Mouse (Mus musculus) adrenal gland, adult 18-20 months (tissue): ENCODE measurements around the gene Praf2. TPM values are rescaled to one million over a fixed set of nuclear protein-coding genes. Genes with fewer than 3 reads are reported as not detected.
A peak's percentile ranks its signal among the peaks of the same experiment; 100 is the strongest.
"Not testable (repeated sequence)": the region's sequence is repeated elsewhere in the genome, so short reads cannot be mapped to it uniquely, and the experiment has no call there.

ENCODE experiments used
- DNase-seq, 2 experiments: peaks; one replicate each; pipeline ENCODE4 v3.0.0; 2021 to 2022; ENCODE audit warnings: low spot score in 2 of 2
- long read RNA-seq, 2 experiments: library from polyadenylated mRNA; stranded (forward); transcript quantifications; one replicate each; pipeline ENCODE4 v2.0.0; 2021
- total RNA-seq, 2 experiments: library from RNA; stranded (reverse); gene quantifications; 1 replicate in 1 of 2; 2 replicates in 1 of 2; pipeline ENCODE4 v1.2.3; 2021

Praf2 gene
- total RNA-seq: 10 to 100 TPM; 12.1 to 16.3 TPM
- long read RNA-seq, experiment 1, transcript Praf2-201 (3 exons, 1,339 nt): major isoform, 9 of 9 reads
- long read RNA-seq, experiment 1, partial matches to known transcripts: 0 of 9 reads
- long read RNA-seq, experiment 1, other reads (novel, unspliced or antisense): 0 of 9 reads
- long read RNA-seq, experiment 2, partial matches to known transcripts: 1 of 5 reads
- long read RNA-seq, experiment 2, other reads (novel, unspliced or antisense): 0 of 5 reads

- peak; percentile 51 to 58 for DNase-seq
Measured at GRCm38 (mm10) chrX:7728215-7728921, at the start of gene Praf2. Praf2 (plus strand) TSS chrX:7728439.

DNA sequence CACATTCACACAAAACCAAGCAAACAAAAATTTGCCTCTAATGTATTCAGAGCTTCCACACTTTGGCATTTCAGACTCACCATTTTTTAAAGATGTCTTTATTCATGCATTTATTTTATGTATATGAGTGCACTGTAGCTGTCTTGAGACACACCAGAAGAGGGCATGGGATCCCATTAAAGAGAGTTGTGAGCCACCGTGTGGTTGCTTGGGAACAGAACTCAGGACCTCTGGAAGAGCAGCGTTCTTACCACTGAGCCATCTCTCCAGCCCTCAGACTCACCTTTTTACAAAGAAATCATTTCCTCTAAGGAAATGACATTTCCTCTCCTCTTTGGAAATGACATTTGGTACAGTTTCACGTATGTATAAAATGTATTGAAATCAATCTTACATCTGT is 49.3 kb upstream of the Praf2 start:
- DNase-seq: no peak

DNA sequence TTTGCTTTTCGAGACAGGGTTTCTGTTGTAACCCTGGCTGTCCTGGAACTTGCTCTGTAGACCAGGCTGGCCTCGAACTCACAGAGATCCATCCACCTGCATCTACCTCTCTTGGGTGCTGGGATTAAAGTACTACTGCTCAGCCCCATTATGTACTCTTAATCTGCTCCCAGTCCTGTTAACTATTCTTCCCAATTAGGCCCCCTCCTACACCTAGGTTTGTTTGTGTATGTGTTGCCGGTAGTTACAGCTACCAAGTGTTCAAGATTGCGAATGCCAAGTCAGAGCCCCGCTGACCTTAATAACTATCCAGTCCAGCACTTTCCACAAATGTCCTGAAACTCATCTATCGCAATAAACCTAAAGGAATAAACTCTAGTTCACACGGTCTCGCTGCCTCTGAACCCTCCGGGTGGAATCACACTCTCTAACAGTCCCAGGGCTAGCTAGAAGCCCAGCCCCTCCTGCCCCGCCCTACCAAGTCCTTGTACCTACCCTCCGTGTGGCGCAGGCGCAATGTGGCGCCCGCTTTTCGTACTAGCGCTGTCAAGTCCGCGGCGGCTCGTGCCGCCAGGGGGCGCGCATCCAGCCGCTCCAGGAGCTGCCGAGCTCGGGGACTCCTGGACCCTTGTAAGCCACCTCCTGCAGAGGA is 48.7 kb upstream of the Praf2 start:
- DNase-seq: peak; percentile 86

DNA sequence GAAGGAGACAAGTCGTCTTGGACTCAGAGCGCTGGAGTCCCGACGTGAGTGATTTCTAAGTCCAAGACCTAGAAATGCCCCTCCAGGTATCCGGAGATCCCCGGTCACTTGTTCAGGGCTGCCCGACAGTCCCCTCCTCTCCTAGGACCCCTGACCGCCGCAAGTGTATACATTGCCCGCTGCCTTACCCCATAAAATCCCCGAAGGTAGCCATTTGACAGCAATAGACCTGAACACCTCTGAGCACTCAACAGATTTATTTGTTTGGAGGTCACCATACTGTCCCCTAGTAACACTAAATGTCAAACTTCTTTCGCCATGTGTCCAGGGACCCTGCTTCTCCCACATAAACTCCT is 48.2 kb upstream of the Praf2 start:
- DNase-seq: no peak

DNA sequence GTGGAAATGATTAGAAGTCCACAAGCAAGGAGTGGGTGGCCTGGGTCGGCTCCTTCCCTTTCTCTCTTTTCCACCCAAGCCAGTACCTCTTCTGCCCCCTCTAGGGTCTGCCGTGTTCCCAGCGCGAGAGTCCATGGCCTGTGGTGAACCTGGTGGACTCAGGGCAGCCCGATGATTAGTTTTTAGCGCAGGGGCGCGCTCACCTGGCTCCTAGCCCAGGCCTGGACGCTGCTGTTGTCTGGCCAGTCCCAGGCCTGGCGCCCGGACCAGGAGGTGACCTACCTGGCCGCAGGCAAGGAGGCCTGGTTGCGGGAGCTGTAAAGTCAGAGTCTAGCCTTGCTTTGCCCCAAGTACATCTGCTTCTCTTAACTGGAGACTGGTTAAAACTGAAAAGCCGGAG is 47.4 kb upstream of the Praf2 start, which contains the start of gene Magix:
TSS of gene Magix (minus strand) at position 388 of the 400 bp plus-strand sequence.
- DNase-seq: no peak

GRCm38 (mm10) chrX:7688321-7688720 is 39.9 kb upstream of the Praf2 start:
- DNase-seq: no peak

GRCm38 (mm10) chrX:7690486-7690885 is 37.8 kb upstream of the Praf2 start:
- DNase-seq: no peak

DNA sequence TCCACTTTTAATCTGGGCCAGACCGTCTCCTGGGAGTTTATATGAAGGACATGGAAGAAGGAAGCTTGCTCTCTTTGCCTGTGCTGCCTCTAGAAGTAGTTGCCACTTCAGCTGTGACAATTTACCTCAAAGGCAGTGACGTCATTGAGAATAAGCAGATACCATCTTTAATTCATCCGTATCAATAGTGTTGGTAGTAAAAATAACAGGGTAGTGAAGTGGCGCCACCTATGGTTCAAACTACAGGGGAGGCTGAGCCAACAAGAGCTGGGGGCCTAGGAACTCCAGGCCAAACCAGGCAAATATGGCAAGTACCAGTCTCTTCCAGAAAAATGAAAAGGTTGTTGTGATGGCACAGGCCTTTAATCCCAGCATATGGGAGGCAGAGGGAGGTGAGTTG is 35.4 kb upstream of the Praf2 start:
- DNase-seq: no peak

- no peak for DNase-seq
Measured at GRCm38 (mm10) chrX:7696520-7696919, 31.7 kb upstream of the Praf2 start.

DNA sequence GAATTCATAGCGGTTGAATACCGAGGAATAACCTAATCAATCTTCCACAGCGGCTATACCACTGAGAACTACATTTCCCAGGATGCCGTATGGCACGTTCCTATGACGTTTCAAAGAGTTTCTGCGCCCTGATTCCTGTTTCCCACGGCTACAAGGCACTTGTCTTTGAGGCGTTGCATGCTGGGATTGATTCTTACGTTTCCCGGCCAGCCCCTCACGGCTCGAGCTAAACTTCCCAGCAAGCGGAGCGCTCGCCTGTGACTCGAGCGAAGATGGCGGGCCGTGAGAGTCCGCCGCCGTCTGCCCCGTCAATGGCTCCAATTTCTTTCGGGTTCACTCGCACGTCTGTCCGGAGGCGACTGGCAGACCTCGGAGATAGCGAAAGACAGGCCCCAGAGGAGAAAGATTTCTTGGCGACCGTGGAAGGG is 31.3 kb upstream of the Praf2 start, which contains the start of gene Gpkow:
TSS of gene Gpkow (plus strand) at position 178 of the 428 bp plus-strand sequence.
- DNase-seq: peak; percentile 47 to 55

DNA sequence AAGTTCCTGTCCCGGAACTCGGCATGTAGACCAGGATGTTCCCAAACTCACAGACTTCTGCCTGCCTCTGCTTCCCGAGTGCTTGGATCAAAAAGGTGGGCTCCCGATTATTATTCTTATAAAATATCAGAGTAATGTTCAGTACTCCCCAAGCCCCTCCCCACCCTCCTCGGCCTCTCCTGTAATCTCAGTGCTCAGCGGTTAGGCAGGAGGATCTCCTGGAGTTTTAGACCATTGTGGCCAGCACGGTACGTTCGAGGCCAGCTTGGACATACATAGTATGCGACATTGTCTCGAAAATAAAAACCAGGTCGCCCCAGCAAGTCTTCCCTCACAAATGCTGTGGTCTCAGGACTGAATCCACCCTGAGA is 14.5 kb upstream of the Praf2 start:
- not testable (repeated sequence) for DNase-seq

DNA sequence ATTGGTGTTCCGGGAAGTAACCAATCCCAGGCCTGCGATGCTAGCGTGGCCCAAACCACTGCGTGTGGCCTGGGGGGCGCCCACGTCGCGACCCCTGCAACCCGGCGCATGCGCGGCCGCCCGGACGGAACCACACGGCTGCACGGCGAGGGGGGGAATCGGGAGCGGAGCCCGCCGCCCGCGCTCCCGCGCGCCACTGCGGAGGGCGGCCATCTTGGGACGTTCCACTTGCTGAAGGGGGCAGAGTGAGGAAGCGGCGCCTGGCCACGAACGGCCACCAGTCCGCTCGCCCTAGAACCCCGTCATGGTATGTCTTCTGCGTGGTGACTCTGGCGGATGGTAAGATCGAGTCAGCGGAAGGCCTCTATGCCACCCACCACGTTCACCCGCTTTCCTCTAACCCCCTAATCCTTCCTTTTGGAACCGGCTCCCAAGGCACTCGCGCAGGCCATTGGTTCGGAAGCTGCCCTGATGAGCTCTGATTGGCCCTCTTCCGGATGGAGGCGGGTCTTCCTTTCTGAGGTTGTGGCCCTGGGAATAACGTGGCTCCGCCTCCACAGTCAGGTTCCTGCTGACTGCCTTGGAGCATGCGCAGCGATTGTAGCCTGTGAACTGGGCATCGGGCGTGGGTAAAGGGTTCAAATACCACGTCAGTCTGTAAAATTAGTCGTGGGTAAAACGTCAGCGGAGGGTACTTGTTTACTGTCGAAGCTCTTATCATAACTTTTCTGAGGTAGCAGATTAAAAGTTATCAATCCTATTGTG is 13.9 kb upstream of the Praf2 start, which contains the start of gene Wdr45:
TSS of gene Wdr45 (plus strand) at position 199 of the 765 bp plus-strand sequence.
- peak; percentile 63 to 76 for DNase-seq

GRCm38 (mm10) chrX:7716058-7716457 is 12.2 kb upstream of the Praf2 start:
- DNase-seq: not testable (repeated sequence)

- DNase-seq: peak in 1 of 2 experiments; percentile 52
Measured at GRCm38 (mm10) chrX:7721514-7722281, 6.5 kb upstream of the Praf2 start, which contains the start of gene Gm45208. Gm45208 (plus strand) TSS chrX:7722245.

DNA sequence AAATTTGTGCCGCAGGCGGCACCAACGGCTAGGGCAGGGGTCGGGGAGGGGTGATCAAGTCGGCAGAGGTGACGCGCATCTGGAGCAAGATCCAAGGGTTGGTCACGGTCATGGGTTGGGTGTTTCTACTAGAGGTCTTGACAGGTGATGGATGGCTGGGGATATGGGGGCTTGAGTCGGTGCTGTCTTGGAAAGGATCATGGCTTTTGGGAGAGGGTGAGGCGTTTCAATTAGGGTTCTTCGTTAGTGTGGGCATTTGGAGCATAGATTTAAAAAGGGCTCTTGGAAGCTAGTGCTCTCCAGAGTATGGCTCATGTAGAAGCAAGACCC is 6.0 kb upstream of the Praf2 start:
- DNase-seq: peak in 1 of 2 experiments; percentile 40

DNA sequence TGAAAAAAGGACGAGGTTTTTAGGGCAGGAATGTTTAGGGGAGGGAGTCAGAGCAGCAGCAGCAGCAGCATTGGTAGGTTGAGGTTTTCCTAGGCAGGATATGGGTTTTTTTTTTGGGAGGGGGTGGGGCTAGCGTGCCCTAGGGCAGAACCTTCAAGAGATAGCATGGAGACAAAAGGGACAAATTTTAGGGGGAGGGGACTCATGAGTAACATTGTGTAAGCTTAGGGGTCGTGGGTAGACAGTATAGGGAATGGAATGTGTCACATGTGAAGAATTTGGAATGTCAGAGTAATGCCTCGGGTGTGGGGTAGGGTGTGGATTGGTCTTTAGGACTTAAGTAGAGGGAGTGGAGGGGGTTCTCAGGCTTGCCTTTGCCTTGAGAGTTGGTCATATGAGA is 5.5 kb upstream of the Praf2 start:
- no peak for DNase-seq

DNA sequence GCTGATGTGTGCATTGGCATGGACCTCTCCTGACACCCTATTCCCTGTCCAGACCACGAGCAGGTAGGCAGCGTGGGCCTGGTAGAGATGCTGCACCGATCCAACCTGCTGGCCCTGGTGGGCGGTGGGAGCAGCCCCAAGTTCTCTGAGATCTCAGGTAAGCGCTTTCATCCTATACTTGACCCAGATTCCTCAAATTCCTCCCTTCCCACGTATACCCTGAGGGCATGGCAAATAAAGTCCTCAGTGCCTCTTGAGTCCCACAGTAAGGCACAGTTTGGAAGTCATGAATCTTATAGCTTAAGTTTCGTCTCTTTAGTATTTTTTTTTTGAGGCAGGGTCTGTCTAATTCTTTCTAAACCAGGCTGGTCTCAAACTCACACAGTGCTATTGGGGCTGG is 4.1 kb upstream of the Praf2 start:
- DNase-seq: no peak

DNA sequence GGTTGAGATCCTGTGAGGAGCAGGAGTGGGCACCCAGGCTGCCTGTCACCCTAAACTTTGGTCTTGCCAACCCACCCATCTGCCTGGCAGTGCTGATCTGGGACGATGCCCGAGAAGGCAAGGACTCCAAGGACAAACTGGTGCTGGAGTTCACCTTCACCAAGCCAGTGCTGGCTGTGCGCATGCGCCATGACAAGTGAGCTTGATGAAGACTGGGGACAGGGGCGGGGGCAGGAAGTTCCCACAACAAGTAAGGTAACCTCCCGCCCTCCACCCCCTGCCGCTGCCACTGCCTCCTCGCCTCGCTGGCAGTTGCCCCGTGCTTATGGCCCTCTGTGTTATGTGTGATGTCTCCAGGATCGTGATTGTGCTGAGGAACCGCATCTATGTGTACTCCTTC is 2.4 kb upstream of the Praf2 start:
- no peak for DNase-seq

DNA sequence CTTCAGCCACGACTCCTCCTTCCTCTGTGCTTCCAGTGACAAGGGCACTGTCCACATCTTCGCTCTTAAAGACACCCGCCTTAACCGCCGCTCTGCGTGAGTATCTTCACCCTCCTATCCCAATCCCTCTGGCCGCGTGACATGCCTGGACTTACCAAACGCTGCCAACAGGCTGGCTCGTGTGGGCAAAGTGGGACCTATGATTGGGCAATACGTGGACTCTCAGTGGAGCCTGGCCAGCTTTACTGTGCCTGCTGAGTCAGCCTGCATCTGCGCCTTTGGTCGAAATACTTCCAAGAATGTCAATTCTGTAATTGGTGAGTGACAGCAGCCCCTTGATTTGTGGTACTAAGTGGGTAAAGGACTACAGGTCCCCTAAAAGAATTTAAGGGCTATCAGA is 1.1 kb upstream of the Praf2 start:
- DNase-seq: no peak

GRCm38 (mm10) chrX:7728922-7729265 is 655 bp downstream of the Praf2 start:
- DNase-seq: no peak
